Mouse (Mus musculus) brown adipose tissue, adult 24 weeks (tissue): Measurements from ENCODE around the gene Prr22. TPM values are rescaled to one million over a fixed set of nuclear protein-coding genes. Genes with fewer than 3 reads are reported as not detected.

Experiments used
- H3K27ac ChIP-seq: fragments of 200-500 bp; replicated peaks from 2 replicates; pipeline ENCODE4 v1.5.1; 2012; ENCODE audit warnings: low read depth, mild to moderate bottlenecking, low read length
- H3K4me1 ChIP-seq: fragments of 200-500 bp; 2 replicates; pipeline ENCODE4 v1.6.1; 2012; ENCODE audit warnings: low read length, mixed read lengths; ENCODE audit not compliant: control insufficient read depth, insufficient read depth, insufficient read length
- H3K4me3 ChIP-seq: fragments of 200-500 bp; 2 replicates; pipeline ENCODE4 v1.5.1; 2012; ENCODE audit warnings: low read depth, mild to moderate bottlenecking, low read length, moderate library complexity; ENCODE audit not compliant: insufficient read depth
- polyA plus RNA-seq: library from polyadenylated mRNA; stranded (reverse); fragments of >200 nt; gene quantifications from 2 replicates; pipeline ENCODE4 v1.2.4, GENCODE M21; 2012; ENCODE audit not compliant: missing spikeins, insufficient read depth, insufficient read length

Prr22 gene
- polyA plus RNA-seq, 1 experiment, result not detected

DNA sequence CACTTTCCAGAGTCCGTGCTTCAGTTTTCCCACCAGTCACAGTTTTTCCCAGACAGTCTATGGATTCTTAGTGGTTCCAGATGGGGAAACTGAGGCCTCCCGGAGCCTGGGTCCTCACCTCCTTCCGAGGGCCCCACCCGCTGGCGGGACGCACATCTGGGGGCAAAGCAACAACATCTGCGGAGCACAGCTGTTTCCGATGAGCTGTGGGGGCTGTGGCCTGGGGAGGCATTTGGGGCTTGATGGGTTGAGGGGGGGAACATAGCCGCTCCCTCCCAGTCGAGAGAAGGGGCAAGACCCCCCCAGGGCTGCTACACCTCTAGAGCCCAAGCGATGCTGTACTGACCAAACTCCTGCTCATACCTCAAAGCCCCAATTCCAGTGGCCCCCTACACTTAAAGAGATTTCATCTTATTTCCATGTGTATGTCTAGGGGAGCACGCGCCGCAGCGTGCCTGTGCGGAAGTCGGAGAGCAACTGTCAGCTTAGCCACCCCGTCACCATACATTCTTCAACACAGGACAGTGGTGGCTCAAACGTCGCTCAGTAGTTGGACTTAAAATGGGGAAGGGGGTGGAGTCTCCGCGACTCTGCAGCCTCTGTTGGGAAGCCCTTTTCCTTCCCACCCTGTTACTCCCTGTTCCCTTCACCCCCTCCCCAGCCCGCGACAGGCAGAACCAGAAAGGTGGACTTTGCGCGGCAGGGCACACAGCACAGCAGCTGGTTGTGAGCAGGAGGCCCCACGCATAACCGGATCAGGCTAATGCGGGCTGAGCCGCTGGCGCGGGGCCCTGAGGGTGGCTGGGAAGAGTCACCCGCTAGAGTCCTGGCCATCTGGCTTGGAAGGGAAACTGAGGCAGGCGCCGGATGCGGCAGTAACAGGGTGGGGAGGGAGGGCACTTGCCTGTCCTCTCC is 15.5 kb upstream of the Prr22 start:
- Histone ChIP-seq H3K4me1 (no peaks in the 10 kb centered on the region), H3K4me3 (no peak overlapping the region), H3K27ac (no peak overlapping the region)

DNA sequence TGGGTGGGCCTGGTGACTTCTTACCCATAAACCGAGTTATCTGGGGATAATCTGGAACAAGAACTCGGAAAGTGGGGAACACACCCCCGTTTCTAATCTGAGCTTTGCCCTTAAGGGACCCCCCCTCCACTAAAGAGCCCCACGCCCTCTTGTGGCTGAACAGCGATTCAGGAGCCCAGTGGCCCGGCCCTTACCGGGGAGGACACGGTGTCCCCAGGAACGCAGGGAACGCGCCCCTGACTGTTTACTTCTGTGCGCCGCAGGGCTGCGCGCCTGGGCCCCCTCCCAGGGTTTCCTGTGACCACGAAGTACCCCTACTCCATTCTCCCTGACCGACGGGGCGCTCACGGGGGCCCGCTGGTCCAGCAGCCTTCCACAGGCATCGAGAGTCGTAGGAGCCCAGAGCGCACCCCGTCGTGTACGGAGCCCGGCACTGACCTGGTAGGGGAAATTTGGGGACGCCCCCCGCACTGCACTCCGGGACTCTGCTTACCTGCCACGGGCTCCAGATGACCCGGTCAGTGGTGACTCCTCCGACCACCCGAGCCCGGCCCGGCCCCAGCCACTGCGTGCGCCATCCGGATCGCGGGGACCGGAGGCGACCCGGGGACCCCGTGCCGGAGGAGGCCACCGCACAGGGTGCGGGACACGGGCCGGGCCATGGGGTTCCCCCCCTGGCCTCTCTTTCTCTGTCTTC is 13.2 kb upstream of the Prr22 start:
- Histone ChIP-seq H3K27ac (no peak overlapping the region), H3K4me1 (no peaks in the 10 kb centered on the region), H3K4me3 (peak overlapping the region; percentile 63)

- H3K27ac ChIP-seq, result no peak within 1 kb of the TSS
- H3K4me3 ChIP-seq, result peak within 1 kb of the TSS; percentile 63
Measured at GRCm38 (mm10) chr17:56757416-56758123, 12.5 kb upstream of the Prr22 start, which contains the start of gene Nrtn. Nrtn (minus strand) TSS chr17:56757530.

DNA sequence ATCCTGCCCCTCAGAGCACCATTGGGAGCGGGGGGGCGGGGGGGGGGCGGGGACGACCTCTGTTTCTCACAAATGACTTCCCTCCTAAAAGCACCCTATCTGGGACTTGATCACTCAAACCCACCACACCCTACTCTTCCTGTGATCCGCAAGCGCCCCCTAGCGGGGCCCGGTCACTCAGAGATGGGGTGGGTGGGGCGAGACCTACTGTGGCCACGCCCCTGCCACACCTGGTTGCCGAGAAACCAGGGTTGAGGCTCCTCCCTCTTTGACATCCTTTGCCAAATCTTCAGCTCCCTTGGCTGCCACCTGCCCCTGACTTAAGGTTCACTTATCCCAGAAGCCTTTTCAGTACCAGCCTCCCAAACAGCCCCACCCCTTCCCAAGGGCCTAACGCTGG is 11.9 kb upstream of the Prr22 start:
- Histone ChIP-seq H3K27ac (no peak overlapping the region), H3K4me1 (peaks cover 5% of the 10 kb centered on the region; the same call in 1 of the 2 replicates), H3K4me3 (no peak overlapping the region)

More at GRCm38 (mm10) chr17:56757416-56758123, 12.5 kb upstream of the Prr22 start, which contains the start of gene Nrtn:
- no peaks in the 10 kb centered on the region for H3K4me1 ChIP-seq

DNA sequence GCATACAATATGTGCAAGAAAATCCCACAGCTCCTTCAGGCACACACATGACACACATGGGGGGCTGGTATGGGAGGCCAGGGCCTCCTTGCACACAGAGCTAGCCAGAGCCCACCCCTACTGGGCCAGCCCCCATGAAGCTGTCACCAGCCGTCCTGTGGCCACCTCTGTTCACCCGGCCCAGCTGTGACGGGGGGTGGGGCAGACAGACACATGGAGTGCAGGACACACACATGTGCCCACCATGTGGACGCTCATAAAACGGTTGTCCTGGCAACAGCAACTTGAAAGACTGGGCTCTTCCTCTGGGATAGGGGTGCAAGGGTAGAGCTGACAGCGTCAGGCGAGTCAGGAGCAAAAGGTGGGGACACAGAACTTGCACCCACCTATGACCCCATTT is 10.8 kb upstream of the Prr22 start:
- peaks cover 7% of the 10 kb centered on the region; the same call in 1 of the 2 replicates for H3K4me1 ChIP-seq
- no peak overlapping the region for H3K27ac ChIP-seq
- no peak overlapping the region for H3K4me3 ChIP-seq

DNA sequence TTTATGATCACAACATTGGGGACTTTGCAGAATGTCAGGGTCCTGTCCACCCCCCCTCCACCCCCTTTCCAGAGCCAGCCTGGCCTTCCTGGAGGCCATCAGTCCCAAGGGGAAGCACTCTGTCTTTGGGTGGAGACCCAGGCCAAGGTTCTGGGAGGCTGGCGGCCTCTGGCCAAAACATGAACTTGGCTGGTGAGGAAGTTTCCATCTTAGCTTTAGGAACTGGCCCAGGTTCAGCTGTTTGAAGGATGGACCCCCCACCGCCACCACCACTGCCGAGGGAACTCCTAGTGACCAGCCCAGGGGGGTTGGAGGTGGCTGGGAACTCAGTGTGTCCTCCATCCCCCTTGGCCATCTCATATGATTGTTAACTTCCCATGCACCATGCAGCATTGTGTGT is 9.0 kb upstream of the Prr22 start:
- Histone ChIP-seq H3K4me1 (peaks cover 12% of the 10 kb centered on the region), H3K4me3 (no peak overlapping the region), H3K27ac (no peak overlapping the region)

- H3K4me3 ChIP-seq, result peak overlapping the region; percentile 59
- peaks cover 12% of the 10 kb centered on the region for H3K4me1 ChIP-seq
- H3K27ac ChIP-seq, result 0 out of 2 replicates have a peak overlapping the region, but pooled peaks have one; percentile 55
Measured at GRCm38 (mm10) chr17:56761991-56762410, 8.0 kb upstream of the Prr22 start.

- Histone ChIP-seq H3K4me3 (peak overlapping the region; percentile 16; the same call in 1 of the 2 replicates), H3K4me1 (peaks cover 12% of the 10 kb centered on the region), H3K27ac (0 out of 2 replicates have a peak overlapping the region, but pooled peaks have one; percentile 55)
Measured at GRCm38 (mm10) chr17:56762769-56763731, 7.0 kb upstream of the Prr22 start.

GRCm38 (mm10) chr17:56763741-56764250 is 6.3 kb upstream of the Prr22 start:
- H3K4me3 ChIP-seq, result peak overlapping the region; percentile 96; the same call in 1 of the 2 replicates
- peaks cover 12% of the 10 kb centered on the region for H3K4me1 ChIP-seq
- peak overlapping the region; percentile 96 for H3K27ac ChIP-seq

DNA sequence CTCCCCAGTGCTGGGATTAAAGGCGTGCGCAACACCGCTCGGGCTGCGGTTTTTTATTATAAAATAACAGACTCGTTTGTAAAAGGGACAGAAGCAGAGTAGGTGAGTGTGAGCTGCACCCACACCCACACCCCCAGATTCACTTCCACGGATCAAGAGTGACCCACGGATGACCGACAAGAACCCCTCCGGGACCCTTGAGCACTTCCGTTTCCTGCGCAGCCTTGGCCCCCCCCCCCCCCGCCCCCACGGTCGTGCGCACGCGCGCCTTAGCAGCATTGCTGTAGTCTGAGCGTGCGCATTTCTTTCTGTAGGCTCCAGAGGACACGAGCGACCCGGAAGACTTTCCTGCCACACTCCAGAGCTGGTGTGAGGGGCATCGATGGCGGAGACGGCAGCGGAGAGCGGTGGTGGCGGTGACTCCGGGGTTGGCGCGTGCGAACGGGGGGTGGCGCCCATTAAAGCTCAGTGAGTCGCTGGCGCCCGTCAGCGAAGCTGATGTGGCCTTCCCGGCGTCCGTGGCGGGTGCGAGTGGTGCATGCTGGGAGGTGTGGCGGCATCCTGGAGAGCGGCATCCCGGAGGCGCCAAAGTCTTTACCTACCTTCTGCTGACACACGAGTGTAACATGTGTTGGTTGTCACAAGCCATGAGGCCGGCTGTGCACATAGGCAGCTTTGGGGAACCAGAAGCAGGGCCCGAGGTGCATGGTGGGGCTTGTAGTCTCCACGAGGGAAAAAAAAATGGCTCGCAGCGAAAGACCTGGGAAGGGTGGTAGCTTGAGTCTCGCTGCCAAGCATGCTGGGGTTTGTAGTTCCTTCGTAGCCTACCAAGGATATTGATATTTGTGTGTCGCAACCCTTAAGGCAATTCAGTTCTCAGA is 5.3 kb upstream of the Prr22 start, which contains the start of gene Dus3l:
TSS of gene Dus3l (plus strand) at position 284 of the 881 bp plus-strand sequence.
- H3K27ac ChIP-seq, result peak within 1 kb of the TSS; percentile 99
- peaks cover 12% of the 10 kb centered on the region for H3K4me1 ChIP-seq
- H3K4me3 ChIP-seq, result peak within 1 kb of the TSS; percentile 96

- 0 out of 2 replicates have a peak overlapping the region, but pooled peaks have one; percentile 2 for H3K27ac ChIP-seq
- H3K4me3 ChIP-seq, result peak overlapping the region; percentile 96
- peaks cover 12% of the 10 kb centered on the region for H3K4me1 ChIP-seq
Measured at GRCm38 (mm10) chr17:56765431-56765830, 4.6 kb upstream of the Prr22 start.

DNA sequence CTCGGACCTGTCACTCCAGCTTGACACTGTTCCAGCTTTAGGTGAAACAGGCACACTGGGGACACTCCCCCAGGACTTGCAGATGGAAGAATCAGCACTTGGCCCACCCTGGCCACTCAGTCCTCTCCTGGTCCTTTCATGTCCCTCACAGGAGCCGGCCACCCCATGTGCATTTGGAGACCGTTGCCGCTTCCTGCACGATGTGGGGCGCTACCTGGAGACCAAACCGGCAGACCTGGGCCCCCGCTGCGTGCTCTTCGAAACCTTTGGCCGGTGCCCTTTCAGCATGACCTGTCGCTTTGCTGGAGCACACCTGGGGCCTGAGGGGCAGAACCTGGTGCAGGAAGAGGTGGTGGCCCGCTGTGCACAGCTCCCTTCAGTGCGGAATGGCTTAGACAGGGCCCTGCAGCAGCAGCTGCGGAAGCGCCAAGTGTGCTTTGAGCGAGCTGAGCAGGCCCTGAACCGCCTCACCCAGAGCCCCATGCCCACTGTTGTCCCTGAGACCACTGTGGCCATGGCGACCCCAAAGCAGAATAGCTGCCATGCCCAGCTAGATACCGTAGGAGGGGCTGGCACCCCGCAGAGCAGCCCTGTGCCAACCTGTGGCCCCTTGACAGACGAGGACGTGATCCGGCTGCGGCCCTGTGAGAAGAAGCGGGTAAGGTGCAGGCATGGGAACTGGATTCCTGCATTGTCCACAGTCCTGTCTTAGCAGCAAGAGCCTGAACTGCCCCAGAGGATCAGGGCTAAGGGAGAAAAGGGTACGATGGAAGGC is 3.2 kb upstream of the Prr22 start:
- Histone ChIP-seq H3K4me3 (no peak overlapping the region), H3K4me1 (peaks cover 12% of the 10 kb centered on the region), H3K27ac (no peak overlapping the region)
